Mouse (Mus musculus) lung, postnatal 0 days (tissue): ENCODE measurements around the gene Bora.

Experiments used
- CTCF ChIP-seq: IDR thresholded peaks from 2 replicates; pipeline ENCODE4 v1.5.1; 2016; ENCODE audit warnings: antibody characterized with exemption, mild to moderate bottlenecking
- EP300 ChIP-seq: IDR thresholded peaks from 2 replicates; pipeline ENCODE4 v1.6.1; 2016; ENCODE audit warnings: antibody characterized with exemption, mild to moderate bottlenecking, control low read depth

- TF ChIP-seq CTCF (no peak), EP300 (no peak)
These were observed 53.4 kb downstream of the Bora start, which contains the start of the genes Pibf1 and Dis3 for GRCm38 (mm10) chr14:99099267-99099966.
